Mouse (Mus musculus): ENCODE measurements at regions not wholly inside any gene's neighbourhood (a gene's known extent, or its start where the extent isn't known, plus 50 kb on each side); places are given as distances from the start of the nearest gene placed in this dataset.
A peak's percentile ranks its signal among the peaks of the same experiment; 100 is the strongest.

DNA sequence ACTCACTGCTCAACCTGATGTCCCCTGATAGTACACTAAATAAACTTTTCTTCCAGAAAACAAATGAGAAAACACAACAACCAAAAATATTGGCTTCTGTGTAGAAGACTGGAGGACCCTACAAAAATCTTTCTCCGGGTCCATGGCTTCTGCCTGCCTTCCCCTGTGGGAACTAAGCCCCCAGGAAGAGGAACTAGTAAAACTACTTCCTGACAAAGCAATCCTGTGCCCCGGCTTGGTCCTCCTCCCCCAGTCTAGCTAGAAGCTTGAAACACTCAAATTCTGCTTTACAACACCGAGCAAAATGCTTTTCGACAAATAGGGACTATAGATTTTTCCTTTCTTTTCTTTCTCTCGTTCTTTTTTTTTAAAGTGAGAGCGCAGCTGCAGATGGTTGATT lies 51.3 kb upstream of the Mki67 start:
- DNase-seq, result no peak

DNA sequence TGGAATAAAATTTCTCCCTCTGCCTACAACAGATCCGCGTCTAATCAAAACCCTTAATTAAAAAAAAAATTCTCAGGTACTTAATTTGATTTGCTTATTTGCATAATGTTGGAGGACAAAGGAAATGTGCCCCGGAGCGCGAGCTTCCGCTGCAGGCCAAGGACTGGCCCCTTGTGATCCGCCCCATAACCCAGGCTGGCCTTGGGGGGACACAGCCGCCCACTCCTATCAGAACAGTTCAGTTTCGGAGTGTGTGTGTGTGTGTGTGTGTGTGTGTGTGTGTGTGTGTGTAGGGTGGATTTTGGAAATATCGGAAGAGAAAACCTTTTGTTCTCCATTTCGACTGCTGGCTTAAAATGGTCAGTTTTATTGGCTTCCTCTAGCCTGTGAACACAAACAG lies 51.9 kb upstream of the Mki67 start:
- no peak for DNase-seq

DNA sequence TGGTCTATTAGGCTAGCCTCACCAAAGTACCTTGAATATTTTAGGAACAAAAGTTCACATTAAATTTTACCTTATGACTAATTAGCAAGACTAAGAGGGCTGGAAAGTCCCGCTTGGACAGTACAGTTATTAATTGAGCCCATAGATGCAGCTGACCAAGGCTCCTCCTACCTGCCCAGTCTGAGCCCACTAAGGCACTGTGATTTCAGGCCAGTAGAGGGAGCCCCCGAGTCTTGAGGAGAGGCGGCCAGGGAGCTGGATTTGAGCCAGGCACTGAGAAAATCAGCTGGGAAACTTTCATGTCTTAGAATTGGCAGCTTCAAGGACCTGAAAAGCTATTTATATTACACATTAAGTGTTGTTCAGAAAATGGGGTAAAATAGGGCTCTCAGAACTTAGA lies 52.4 kb upstream of the Mki67 start:
- DNase-seq, result peak; percentile 90 to 94

DNA sequence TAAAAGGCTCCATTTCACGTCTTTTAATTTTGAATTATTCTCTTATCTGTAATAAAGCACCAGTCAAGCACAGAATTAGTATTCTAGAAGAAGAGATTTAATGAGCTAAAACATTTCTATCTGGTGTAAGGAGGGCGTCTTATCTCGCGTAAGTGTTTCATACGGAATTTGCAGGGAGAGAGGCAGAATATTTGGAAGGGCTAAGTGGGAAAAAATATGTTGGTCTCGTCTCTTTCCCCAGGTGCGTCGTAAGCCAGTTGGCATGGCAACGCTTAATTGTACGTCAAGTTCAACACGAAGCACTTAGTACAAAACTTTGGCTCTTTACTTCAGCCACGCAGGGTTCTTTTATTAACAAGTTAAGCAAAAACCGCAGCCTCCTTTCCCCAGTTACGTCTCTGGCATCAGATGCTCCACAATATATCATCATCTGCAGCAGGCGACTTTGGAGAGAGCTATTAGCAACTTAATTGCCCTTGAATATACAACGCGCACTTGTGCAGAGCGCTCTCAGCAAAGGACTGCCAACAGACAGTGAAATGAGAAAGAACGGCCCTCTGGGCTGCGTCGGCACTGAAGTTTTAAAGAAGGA lies 53.0 kb upstream of the Mki67 start:
- no peak for DNase-seq

DNA sequence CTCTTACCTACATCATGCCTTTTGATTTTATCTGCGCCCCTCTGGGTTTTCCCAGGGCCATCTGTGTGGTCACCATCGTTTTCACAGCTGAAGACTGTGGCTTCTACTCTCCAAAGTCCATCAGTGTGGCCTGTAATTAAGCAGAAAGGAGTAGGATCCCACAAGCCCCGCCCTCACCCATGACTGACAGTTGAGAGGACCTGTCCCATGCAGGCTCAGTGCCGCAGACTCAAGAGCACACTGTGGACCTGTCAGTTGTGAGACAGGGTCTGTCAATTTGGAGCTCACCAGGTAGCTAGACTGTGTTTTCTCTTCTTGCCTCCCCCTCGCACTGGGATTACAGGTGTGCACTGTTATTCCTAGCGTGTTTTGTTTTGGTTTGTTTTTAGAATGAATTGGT lies 53.9 kb upstream of the Mki67 start:
- DNase-seq, result no peak

DNA sequence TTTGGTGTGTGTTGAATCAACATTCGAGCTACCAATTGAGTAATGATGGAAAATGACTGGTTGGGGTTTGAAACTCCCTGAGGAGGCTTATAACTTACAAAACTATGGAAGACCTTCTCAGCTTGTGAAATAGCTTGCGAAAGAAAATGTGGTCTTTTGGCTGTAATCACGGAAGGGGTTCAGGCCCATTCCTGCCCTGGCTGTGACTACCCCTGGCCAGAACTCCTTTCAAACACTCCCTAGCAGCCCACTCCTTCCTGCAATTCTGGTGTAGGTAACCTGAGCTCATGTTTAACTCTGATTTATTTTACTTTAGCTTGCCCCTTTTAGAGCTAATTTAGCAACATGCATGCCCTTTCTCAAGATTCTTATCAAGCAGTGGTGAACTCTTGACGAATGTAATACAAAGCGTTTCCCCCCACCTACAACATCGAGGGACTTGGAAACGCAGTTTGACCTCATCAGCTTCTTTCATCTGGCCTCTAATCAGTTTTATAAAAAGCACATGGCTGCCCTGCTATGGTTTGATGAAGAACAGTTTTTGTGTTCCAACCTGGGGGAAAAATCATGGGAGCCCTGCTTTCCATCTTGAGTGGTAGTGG lies 59.8 kb upstream of the Mki67 start:
- DNase-seq, result no peak

DNA sequence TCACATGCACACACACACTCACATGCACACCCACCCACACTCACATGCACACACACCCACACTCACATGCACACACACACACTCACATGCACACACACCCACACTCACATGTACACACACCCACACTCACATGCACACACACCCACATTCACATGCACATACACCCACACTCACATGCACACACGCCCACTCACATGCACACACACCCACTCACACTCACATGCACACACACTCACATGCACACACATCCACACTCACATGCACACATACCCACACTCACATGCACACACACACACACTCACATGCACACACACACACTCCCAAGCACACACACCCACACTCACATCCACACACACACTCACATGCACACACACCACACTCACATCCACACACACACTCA lies 74.0 kb upstream of the Mki67 start:
- no peak for DNase-seq

DNA sequence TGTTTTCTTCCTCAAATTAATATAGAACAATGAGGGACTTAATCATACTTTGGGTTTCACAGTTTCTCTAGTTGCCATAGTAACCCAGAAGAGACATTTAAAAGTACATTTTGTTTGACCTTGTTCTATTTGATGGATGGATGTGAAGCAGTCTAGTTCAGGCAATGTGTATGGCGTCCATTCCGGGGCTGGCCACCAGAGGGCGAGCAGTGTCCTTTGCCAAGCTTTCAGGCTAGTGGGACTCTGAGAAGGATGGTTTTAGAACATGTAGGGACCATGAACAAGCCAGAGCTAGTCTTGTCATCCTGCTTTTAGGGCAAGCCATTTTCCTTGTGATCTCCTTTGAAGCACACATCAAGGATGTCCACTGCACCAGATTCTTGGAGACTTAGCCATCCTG lies 74.8 kb upstream of the Mki67 start:
- DNase-seq, result peak; percentile 74 to 84

DNA sequence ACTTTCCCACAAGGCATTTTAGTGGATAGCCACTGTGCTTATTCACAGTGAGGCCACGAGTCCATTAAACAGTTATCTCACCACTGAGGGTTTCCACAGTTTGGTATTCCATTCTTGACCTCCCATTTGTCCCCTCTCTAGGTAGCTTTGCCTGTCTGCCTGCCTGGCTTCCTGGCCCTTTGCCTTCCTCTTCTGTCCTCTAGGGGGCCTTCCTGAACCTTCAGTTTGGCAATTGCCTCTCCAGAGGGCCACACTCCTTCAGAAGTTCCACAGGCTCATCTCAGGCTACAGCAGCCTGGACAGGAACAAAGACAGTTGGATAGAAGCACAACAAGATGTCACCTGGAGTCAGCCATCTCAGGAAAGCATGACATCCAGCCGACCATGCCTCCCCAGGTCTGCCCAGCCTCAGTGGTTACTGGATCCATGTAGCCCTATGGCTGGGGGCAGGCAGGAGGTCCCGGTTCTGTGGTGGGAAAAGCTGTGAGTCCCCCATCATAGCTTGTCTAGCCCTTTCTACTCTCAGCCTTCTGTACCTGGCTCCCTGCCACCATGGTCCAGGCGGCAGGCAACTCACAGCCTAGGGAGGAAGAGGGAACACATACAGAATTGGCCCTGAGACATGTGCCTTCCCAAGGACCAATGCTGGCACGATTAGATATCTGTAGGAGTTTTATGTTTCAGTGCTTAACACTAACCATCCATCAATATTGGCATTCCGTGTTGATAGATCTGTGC lies 76.0 kb upstream of the Mki67 start:
- DNase-seq, result no peak

DNA sequence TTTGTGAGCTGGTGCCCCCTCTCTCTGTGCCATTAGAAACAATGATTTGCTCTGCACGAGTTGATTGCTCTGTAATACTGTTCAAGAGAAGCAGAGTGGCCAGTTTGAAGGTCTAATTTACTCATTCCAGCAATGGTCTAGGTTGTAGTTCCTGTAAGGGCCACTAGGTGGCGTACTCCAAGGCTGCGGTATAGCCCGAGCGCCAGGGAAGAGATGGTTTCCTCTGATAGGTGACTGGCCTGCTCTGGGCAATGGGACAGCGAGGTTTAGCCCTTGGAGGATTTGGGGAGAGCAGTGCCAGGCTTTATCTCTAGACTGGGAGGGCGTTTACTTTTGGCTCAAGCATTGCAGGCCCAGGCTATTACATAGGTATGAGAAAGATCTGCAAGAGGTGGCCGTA lies 76.8 kb upstream of the Mki67 start:
- DNase-seq, result peak in 1 of 2 experiments; percentile 36

DNA sequence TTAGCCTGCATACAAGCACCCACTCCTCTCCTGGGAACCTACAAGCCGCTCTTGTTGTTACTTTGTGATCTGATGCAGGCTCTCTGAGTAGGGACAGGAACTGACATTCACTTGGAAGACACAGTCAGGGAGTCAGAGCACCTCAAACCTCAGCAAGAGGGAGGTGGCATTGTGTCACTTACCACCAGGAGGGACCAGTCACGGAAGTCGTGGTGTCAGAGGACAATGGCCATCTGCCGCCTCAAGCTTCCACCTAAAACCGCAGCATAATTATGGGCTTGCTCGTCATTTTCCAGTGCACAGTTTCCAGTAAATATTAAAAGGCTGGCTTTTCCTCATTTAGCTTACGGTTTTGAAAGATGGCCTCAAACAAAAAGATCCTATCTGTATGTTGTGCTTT lies 78.1 kb upstream of the Mki67 start:
- peak in 1 of 2 experiments; percentile 25 for DNase-seq

DNA sequence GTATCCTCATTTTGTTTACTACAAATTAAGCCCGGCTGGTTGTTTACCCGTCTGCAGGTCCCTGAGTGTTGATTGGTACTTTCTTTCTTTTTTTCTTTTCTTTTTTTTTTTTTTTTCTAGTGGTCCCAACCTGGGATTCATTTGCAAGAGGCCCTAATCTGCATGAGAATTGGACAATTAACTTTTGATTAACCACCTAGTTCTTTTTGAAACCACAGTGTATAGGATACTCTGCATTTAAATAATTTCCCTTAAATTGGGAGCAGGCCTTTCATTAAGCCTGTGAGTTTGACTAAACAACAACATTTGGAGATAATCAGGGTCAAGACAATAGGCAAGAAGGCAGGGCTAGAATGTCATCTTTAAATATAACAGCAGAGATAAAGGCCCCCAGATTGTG lies 78.5 kb upstream of the Mki67 start:
- DNase-seq, result no peak

DNA sequence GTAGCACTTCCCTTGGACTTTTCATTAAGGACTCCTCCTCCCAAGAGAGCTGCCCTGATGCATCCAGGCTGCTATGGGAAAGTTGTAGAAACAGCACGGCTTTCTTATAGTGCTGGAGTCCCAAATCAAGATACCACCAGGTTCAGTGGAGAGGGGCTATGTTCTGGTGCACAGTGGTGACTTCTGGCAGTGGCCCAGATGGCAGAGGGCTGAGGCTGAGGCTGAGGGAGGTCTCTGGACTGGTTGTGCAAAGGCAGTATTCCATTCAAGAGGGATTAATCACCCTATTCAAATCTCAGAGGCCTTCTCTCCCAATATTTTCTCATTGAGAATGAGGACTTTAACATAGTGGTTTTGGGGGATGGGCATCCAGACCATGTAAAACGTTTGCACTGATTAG lies 82.3 kb upstream of the Mki67 start:
- no peak for DNase-seq

DNA sequence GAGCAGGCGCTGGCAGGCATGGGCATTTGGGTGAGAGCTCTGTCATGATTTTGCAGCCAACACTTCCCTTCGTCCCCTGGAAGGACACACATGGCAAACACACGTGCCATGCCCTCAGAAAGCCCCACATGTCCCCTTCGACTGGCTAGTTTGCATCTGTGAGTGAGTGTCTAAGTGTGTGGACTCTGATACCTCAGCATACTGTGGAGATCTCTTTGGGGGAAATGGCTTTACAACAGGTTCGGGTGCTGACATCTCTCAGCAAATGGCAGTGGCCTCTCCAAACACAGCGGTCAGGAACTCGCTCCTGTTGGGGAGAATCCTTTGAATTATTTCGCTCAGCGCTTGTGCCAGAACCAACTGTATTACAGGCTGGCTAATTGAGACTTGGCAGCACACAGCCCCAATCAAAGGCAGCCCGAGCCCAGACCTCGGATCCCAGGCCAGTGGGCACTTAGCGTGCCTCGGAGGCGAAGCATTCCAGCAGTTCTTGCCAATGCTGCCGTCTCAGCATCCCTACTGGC lies 86.5 kb upstream of the Mki67 start:
- no peak for DNase-seq

DNA sequence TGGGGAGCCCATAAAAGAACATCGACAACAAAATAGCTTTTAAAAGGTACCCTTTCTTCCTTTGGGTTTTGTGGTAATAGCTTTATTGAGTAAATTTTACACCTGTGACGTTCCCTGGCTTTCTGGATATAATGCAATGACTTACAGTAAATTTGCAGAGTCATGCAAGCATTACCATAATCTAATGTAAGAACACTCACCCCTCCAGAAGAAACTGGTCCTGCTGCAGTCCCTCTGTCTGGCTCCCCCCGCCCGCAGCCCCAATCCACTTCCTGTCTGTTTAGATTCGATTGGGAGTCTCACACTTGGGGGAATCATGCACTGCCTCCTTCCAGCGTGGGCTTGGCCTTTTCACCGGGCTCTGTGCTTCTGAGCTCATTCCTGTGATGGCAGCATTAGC lies 88.6 kb upstream of the Mki67 start:
- no peak for DNase-seq

DNA sequence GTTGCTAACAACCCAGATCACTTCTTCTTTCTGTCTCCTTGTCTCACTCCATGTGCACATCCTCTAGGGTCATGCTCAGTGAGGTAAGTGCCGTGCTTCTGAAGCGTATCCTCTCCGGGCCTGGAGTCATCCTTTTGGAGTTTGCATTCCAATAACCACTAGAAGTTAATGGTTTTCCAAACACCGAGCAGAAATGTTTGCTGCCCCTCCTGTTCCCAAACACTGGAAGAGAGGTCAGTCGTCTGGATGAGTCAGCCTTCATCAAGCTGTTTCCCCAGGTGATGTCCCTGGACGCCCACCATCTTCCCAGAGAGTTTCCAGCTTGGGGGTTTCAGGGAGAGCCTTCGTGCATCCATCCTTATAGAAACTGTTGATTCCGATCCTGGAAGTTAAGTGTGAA lies 90.0 kb upstream of the Mki67 start:
- no peak for DNase-seq

DNA sequence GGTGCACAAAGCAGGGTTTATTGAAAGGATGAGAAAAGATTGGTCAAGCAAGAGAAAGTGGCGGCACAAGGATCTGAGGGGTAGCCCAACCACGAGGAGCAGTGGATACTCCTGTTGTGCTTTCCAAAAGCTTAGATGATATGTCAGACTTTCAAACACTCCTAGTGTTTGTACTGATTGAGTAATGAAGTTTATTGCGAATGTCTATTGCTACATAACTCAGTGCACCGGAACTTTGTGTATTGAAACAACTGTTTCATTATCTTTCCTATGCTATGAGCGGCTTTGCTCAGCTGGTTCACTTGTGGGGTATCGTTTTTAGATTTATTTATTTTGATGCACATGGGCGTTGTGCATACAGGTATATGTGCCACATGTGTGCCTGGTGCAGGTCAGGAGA lies 90.5 kb upstream of the Mki67 start:
- no peak for DNase-seq

DNA sequence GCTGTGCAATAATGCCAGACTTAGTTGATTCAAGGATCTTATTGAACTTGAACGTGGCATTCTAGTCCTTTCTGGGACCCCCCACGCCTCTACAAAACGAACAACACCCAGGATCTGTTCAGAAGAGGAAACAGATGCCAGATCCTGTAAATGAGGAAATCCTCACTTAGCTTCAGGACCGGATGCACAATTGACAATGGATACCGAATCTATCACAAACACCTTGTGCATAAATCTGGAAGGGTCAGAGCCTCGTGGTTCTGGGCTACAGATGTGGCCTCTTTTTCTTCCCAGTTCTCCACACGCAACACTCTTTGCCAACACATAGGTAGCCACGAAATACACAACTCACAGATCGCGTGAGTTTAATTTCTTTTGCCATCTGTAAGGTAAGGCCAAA lies 93.0 kb upstream of the Mki67 start:
- no peak for DNase-seq

DNA sequence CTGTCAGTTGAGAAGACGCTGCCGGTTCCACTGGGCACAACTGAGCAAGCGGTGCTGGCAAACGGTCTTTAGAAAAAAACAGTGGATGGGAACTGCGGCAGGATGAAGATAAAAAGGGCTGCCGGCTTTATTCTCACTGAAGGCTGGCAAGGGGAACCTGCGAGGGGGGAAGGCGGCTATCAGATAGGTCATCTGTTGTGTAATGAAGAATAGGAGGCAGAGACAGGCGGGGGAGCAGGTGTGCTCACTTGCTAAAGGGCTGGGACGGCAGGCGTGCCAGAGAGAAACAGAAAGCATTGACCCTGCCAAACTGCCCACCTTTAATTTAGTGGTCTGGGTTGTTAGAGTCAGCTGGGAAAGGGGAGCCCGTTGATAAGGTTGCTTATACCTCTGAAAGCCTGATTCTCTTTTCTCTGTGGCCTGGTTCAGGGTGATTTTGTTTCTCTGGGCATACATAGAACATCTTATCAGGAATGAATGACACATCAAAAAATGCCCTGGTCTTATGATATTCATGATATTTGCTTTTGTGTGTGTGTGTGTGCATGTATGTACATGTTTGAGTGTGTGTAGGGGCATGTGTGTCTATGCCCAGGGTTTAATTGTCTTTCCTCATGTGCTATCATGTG lies 93.7 kb upstream of the Mki67 start:
- no peak for DNase-seq

DNA sequence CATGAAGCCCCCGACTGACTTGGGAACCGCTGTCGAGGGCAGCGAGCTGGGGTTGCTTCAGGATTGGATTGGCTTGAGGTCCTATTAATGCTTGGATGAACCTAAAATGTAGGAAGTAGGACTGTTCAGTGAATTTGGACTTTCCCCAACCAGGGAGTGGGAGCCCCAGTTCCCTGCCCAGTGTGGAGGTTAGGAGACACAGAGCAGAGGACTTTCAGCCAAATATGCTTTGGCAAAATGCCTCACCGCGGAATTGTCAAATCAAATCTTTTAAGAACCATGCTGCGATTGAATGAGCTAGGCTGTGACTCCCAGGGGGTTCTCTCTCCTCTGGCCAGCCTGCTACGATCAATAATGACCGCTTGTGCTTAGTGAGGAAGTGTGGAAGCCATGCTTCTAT lies 94.8 kb upstream of the Mki67 start:
- no peak for DNase-seq

DNA sequence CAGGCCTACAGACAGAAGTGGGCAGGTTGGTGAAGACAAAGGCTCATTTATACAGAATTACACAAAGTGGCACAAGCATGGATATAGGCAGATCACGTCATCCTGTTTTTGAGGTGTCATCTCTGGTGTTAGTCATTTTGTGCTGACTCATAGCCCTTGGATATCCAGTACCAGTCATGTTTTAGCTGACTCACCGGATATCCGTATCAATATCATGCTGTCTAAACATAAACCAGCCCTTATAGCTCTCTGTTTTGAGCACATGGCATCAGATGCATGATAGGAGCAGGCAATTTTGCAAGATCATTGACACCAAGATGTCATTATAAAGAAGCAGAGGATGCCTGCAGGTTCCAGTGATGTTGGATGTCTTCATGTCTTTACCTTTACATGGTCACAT lies 97.5 kb upstream of the Mki67 start:
- no peak for DNase-seq

DNA sequence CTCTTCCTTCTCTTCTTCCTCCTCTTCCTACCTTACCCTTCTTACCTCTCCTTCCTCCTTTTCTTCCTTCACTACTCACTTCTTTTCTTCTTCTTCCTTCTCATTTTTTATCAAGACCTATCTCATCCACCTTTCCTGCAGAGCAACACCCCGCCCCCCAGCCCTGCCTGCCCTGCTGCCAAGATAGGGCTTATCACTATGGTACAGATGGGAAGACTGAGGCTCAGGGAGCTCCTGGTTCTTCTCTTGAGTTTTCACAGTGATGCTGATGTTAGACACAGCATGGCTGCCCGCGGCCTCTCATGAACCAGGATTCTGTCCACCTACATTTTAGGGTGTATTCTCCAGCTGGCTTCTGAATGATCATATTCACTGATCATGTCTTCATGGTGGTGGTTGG lies 100.0 kb upstream of the Mki67 start:
- no peak for DNase-seq

DNA sequence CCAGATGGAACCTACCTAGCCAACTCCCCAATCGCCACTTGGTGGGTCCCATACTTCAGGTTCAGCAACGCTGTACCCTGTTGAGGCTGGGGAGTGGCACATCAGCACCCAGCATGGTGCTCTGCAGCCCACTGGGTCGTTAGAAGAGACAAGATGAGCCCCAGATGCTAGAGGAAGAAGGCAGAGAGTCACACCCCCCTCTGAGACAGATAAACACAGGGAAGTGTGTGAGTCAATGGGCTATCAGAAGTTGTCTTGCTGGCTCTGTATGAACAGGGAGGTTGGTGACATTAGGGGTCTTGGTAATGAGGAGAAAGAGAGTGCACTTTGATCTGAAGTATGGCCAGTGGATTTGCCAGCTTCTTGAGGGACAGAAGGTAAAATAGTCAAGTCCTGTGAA lies 101.7 kb upstream of the Mki67 start:
- DNase-seq, result no peak

Data from adrenal gland, postnatal 36 days (tissue).